Mouse (Mus musculus) neural tube, embryonic 15.5 days (tissue): ENCODE results near the gene Olfr1026. TPM values are rescaled to one million over a fixed set of nuclear protein-coding genes. Genes with fewer than 3 reads are reported as not detected.

Experiments
- ATAC-seq: fragments of 200-750 bp; cut with Nextera tagmentation; 2 replicates; pipeline ENCODE4 v1.8.0; 2017; ENCODE audit warnings: mild to moderate bottlenecking, moderate TSS enrichment, moderate library complexity; ENCODE audit not compliant: low FRiP score
- H3K27ac ChIP-seq: fragments of 300-500 bp; sonication (generic); replicated peaks from 2 replicates; pipeline ENCODE4 v1.5.1; 2015; ENCODE audit warnings: mild to moderate bottlenecking, inconsistent platforms
- H3K27me3 ChIP-seq: fragments of 300-500 bp; sonication (generic); replicated peaks from 2 replicates; pipeline ENCODE4 v1.6.1; 2015; ENCODE audit warnings: inconsistent platforms
- H3K36me3 ChIP-seq: fragments of 300-500 bp; sonication (generic); 2 replicates; pipeline ENCODE4 v1.6.1; 2015; ENCODE audit warnings: inconsistent platforms
- H3K4me1 ChIP-seq: fragments of 300-500 bp; sonication (generic); 2 replicates; pipeline ENCODE4 v1.6.1; 2015; ENCODE audit warnings: inconsistent platforms
- H3K4me2 ChIP-seq: fragments of 300-500 bp; sonication (generic); 2 replicates; pipeline ENCODE4 v1.6.1; 2015; ENCODE audit warnings: inconsistent platforms, mild to moderate bottlenecking, moderate library complexity
- H3K4me3 ChIP-seq: fragments of 300-500 bp; sonication (generic); replicated peaks from 2 replicates; pipeline ENCODE4 v1.5.1; 2015; ENCODE audit warnings: mild to moderate bottlenecking, inconsistent platforms
- H3K9ac ChIP-seq: fragments of 300-500 bp; sonication (generic); replicated peaks from 2 replicates; pipeline ENCODE4 v1.6.1; 2015; ENCODE audit warnings: mild to moderate bottlenecking, inconsistent platforms
- H3K9me3 ChIP-seq: fragments of 300-500 bp; sonication (generic); replicated peaks from 2 replicates; pipeline ENCODE4 v1.6.1; 2016; ENCODE audit warnings: inconsistent platforms
- WGBS: fragments of 180-500 bp; shearing (Covaris S2); methylation state at CpG from one replicate; pipeline ENCODE4 v1.1.7; 2015; ENCODE audit warnings: mixed read lengths; 5-methylcytosine and 5-hydroxymethylcytosine counted together
- polyA plus RNA-seq: library from polyadenylated mRNA; unstranded; fragments of >200 nt; fragmentation: Nextera tagmentation; extraction: Ambion mirVana; gene quantifications from 2 replicates; pipeline ENCODE4 v1.2.1, GENCODE M21; 2015

Olfr1026 gene
- not detected in 2 replicates for polyA plus RNA-seq

GRCm38 (mm10) chr2:85921258-85921657, at the start of gene Olfr1026:
Gene Olfr1026 (plus strand): TSS chr2:85921558.
- H3K4me1 ChIP-seq, result no peaks in the 10 kb centered on the region
- H3K27me3 ChIP-seq, result no peaks in the 10 kb centered on the region
- H3K9ac ChIP-seq, result no peak within 1 kb of the TSS
- H3K4me3 ChIP-seq, result no peak within 1 kb of the TSS
- H3K9me3 ChIP-seq, result no peaks in the 10 kb centered on the region
- no peak for ATAC-seq
- H3K4me2 ChIP-seq, result no peak within 1 kb of the TSS
- H3K36me3 ChIP-seq, result no peaks in the 10 kb centered on the region
- no peak within 1 kb of the TSS for H3K27ac ChIP-seq
- WGBS, result 92% methylated on average over 3 of the region's 3 CpGs

- Histone ChIP-seq H3K27me3 (no peaks in the 10 kb centered on the region), H3K36me3 (no peaks in the 10 kb centered on the region), H3K4me1 (no peaks in the 10 kb centered on the region), H3K4me3 (no peak within 1 kb of the TSS), H3K27ac (no peak within 1 kb of the TSS), H3K9me3 (no peaks in the 10 kb centered on the region), H3K4me2 (no peak within 1 kb of the TSS), H3K9ac (no peak within 1 kb of the TSS)
- WGBS, result 80% methylated on average over 2 of the region's 2 CpGs
- no peak for ATAC-seq
Observed at GRCm38 (mm10) chr2:85885340-85885739, 36.0 kb upstream of the Olfr1026 start, which contains the start of gene Olfr1023. Gene Olfr1023 (plus strand): TSS chr2:85885640.

- H3K36me3 ChIP-seq, result no peaks in the 10 kb centered on the region
- H3K4me2 ChIP-seq, result no peak within 1 kb of the TSS
- H3K27me3 ChIP-seq, result no peaks in the 10 kb centered on the region
- H3K9me3 ChIP-seq, result 0 out of 2 replicates have a peak, but pooled peaks cover 3% of the 10 kb centered on the region
- 91% methylated on average over 3 of the region's 3 CpGs for WGBS
- H3K4me3 ChIP-seq, result no peak within 1 kb of the TSS
- no peak within 1 kb of the TSS for H3K27ac ChIP-seq
- no peaks in the 10 kb centered on the region for H3K4me1 ChIP-seq
- no peak for ATAC-seq
- no peak within 1 kb of the TSS for H3K9ac ChIP-seq
Observed at GRCm38 (mm10) chr2:85904952-85905351, 16.4 kb upstream of the Olfr1026 start, which contains the start of gene Olfr1024. Gene Olfr1024 (minus strand): TSS chr2:85905052.

- Histone ChIP-seq H3K27me3 (no peaks in the 10 kb centered on the region), H3K4me1 (no peaks in the 10 kb centered on the region), H3K4me2 (no peak overlapping the region), H3K4me3 (no peak overlapping the region), H3K36me3 (no peaks in the 10 kb centered on the region), H3K9me3 (no peaks in the 10 kb centered on the region), H3K27ac (no peak overlapping the region), H3K9ac (no peak overlapping the region)
- ATAC-seq, result no peak
Observed at GRCm38 (mm10) chr2:85913197-85913596, 8.2 kb upstream of the Olfr1026 start.

GRCm38 (mm10) chr2:85914893-85915292, 6.5 kb upstream of the Olfr1026 start, which contains the start of gene Olfr1025-ps1:
Gene Olfr1025-ps1 (plus strand): TSS chr2:85915193.
- WGBS, result 57% methylated on average over 1 of the region's 1 CpGs
- Histone ChIP-seq H3K27ac (no peak within 1 kb of the TSS), H3K9me3 (no peaks in the 10 kb centered on the region), H3K4me2 (no peak within 1 kb of the TSS), H3K36me3 (no peaks in the 10 kb centered on the region), H3K4me1 (no peaks in the 10 kb centered on the region), H3K9ac (no peak within 1 kb of the TSS), H3K27me3 (no peaks in the 10 kb centered on the region), H3K4me3 (no peak within 1 kb of the TSS)
- no peak for ATAC-seq

- no peak within 1 kb of the TSS for H3K9ac ChIP-seq
- H3K4me3 ChIP-seq, result no peak within 1 kb of the TSS
- ATAC-seq, result no peak
- H3K9me3 ChIP-seq, result no peaks in the 10 kb centered on the region
- H3K4me1 ChIP-seq, result no peaks in the 10 kb centered on the region
- H3K27ac ChIP-seq, result no peak within 1 kb of the TSS
- no peaks in the 10 kb centered on the region for H3K27me3 ChIP-seq
- WGBS, result 82% methylated on average over 1 of the region's 1 CpGs
- H3K36me3 ChIP-seq, result no peaks in the 10 kb centered on the region
- no peak within 1 kb of the TSS for H3K4me2 ChIP-seq
Observed at GRCm38 (mm10) chr2:85950137-85950536, 28.8 kb downstream of the Olfr1026 start, which contains the start of gene Olfr1028. Gene Olfr1028 (plus strand): TSS chr2:85950437.

GRCm38 (mm10) chr2:85973595-85973994, 52.2 kb downstream of the Olfr1026 start, which contains the start of gene Olfr1029:
Gene Olfr1029 (plus strand): TSS chr2:85973895.
- Histone ChIP-seq H3K4me2 (no peak within 1 kb of the TSS), H3K9ac (no peak within 1 kb of the TSS), H3K4me1 (no peaks in the 10 kb centered on the region), H3K36me3 (no peaks in the 10 kb centered on the region), H3K27me3 (no peaks in the 10 kb centered on the region), H3K4me3 (no peak within 1 kb of the TSS), H3K27ac (no peak within 1 kb of the TSS), H3K9me3 (no peaks in the 10 kb centered on the region)
- WGBS, result 86% methylated on average over 2 of the region's 2 CpGs
- no peak for ATAC-seq

Other genes starting within 250 kb of the Olfr1026 start
- not detected in 2 replicates for gene Olfr1006, start 242.8 kb upstream of the Olfr1026 start, polyA plus RNA-seq
- gene Olfr1008, start 232.1 kb upstream of the Olfr1026 start, polyA plus RNA-seq, result not detected in 2 replicates
- not detected in 2 replicates for gene Olfr1009, start 206.1 kb upstream of the Olfr1026 start, polyA plus RNA-seq
- not detected in 2 replicates for gene Olfr1012, start 158.8 kb upstream of the Olfr1026 start, polyA plus RNA-seq
- not detected in 2 replicates for gene Olfr1013, start 154.5 kb upstream of the Olfr1026 start, polyA plus RNA-seq
- not detected in 2 replicates for gene Olfr1014, start 148.8 kb upstream of the Olfr1026 start, polyA plus RNA-seq
- gene Olfr1015, start 139.5 kb upstream of the Olfr1026 start, polyA plus RNA-seq, result not detected in 2 replicates
- gene Olfr1016, start 119.0 kb upstream of the Olfr1026 start, polyA plus RNA-seq, result not detected in 2 replicates
- gene Olfr1018, start 103.1 kb upstream of the Olfr1026 start, polyA plus RNA-seq, result not detected in 2 replicates
- gene Olfr1019, start 76.1 kb upstream of the Olfr1026 start, polyA plus RNA-seq, result not detected in 2 replicates
- not detected in 2 replicates for gene Olfr1020, start 74.5 kb upstream of the Olfr1026 start, polyA plus RNA-seq
- not detected in 2 replicates for gene Olfr1022, start 53.0 kb upstream of the Olfr1026 start, polyA plus RNA-seq
- not detected in 2 replicates for gene Olfr1023, start 35.9 kb upstream of the Olfr1026 start, polyA plus RNA-seq
- gene Olfr1024, start 16.5 kb upstream of the Olfr1026 start, polyA plus RNA-seq, result not detected in 2 replicates
- gene Olfr1025-ps1, start 6.4 kb upstream of the Olfr1026 start, polyA plus RNA-seq, result not detected in 2 replicates
- gene Olfr1028, start 28.9 kb downstream of the Olfr1026 start, polyA plus RNA-seq, result not detected in 2 replicates
- gene Olfr1029, start 52.3 kb downstream of the Olfr1026 start, polyA plus RNA-seq, result not detected in 2 replicates
- gene Olfr1030, start 57.7 kb downstream of the Olfr1026 start, polyA plus RNA-seq, result not detected in 2 replicates
- not detected in 2 replicates for gene Olfr1031, start 68.7 kb downstream of the Olfr1026 start, polyA plus RNA-seq
- gene Olfr1032, start 84.0 kb downstream of the Olfr1026 start, polyA plus RNA-seq, result not detected in 2 replicates
- gene Olfr1033, start 99.1 kb downstream of the Olfr1026 start, polyA plus RNA-seq, result 0.04 and 0.28 TPM in 2 replicates
- not detected in 2 replicates for gene Olfr1034, start 124.3 kb downstream of the Olfr1026 start, polyA plus RNA-seq
- not detected in 2 replicates for gene Olfr1036, start 152.4 kb downstream of the Olfr1026 start, polyA plus RNA-seq
- gene Olfr1037, start 165.8 kb downstream of the Olfr1026 start, polyA plus RNA-seq, result not detected in 2 replicates
- not detected in 2 replicates for gene Olfr1039, start 214.4 kb downstream of the Olfr1026 start, polyA plus RNA-seq
- gene Olfr1040, start 225.2 kb downstream of the Olfr1026 start, polyA plus RNA-seq, result not detected in 2 replicates
- not detected in 2 replicates for gene Olfr1042, start 240.3 kb downstream of the Olfr1026 start, polyA plus RNA-seq
- gene Olfr1043, start 246.0 kb downstream of the Olfr1026 start, polyA plus RNA-seq, result not detected in 2 replicates